Mouse (Mus musculus): ENCODE data around the gene Kif1c. TPM values are rescaled to one million over a fixed set of nuclear protein-coding genes. Genes with fewer than 3 reads are reported as not detected.

Kif1c gene
- polyA plus RNA-seq, 1 experiment from 2014 or later = 1.5 TPM

DNA sequence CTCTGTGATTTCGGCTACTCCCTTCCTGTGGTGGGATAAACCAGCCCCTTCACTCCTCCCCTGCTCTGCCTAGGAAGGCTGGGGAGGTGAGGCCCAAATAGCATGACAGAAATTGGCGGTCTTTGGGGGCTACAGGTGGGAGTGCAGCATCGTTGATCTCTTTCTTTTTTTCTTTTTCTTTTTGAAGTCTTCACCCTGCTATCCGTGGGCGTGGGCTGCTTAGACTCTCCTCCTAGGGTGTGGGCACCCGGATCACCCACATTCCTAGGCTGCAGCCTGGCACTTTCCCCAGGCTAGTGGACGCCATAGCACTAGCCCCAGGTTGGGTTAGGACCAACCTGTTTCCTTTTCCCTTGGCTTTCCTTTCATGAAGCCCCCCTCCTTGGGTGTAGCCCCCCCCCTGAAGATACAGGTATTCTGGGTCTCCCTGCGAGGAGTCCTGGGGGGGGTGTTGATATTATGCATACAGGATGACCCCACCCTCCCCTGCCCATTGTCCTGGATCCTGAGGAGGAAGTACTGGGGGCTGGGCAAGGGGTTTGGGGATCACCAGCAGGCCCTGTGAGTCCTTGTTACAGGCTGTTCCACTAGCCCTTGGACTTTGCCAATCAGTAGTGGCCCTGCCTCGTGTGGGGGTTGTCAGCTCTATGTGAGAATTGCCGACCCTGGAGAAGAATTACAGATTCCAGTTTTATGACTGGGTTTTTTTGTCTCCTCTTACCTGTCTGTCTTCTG, 1.0 kb downstream of the Kif1c start:
- peak; percentile 6; the same call in 1 of the 2 replicates for ATAC-seq
- H3K27me3 ChIP-seq (replicated peaks; ENCODE audit: control insufficient read depth, insufficient read depth, low read length) = no peaks in the 10 kb centered on the region
- WGBS = 11% methylated on average over 10 of the region's 10 CpGs

DNA sequence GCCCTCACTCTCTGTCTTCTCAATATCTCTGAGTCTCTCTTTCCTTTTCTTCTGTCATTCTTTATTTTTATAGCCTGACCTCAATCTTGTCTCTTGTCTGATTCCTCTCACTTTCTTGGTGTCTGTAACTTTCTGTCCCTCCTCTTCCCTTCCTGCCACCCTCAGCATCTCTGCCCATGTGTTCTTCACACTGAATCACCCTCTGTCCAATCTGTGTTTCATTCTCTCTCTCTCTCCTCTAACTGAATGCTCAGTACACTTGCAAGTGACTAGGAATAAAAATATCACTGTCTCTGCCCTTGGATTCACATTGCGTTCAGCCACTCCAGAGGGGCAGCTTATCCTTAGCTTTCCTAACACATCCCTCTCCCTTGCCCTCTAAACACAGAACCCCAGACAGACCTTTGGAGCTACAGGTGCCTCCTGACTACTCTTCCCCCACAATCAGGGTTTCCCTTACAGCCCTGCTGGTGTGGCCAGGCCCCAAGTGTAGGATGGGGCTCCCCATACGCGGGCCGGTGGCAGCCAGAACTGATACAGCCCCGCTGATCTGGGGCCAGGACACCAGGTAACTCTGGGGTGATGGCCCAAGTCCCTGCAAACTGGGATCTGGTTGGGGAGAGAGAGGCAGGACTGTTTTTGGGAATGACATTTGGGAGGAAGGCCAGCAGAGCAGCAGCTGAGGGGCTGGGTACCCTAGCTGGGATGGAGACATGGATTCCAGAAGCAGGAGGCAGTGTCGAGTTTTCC, 1.8 kb downstream of the Kif1c start:
- peaks cover 22% of the 10 kb centered on the region for H3K4me1 ChIP-seq (replicated peaks; ENCODE audit: control insufficient read depth, insufficient read depth, low read length)
- no peak overlapping the region; the same call in 1 of the 2 replicates for H3K9ac ChIP-seq (replicated peaks; ENCODE audit: low read depth, low read length)
- H3K4me3 ChIP-seq (replicated peaks; ENCODE audit: low read length) = no peak overlapping the region
- H3K27me3 ChIP-seq (replicated peaks; ENCODE audit: control insufficient read depth, insufficient read depth, low read length) = no peaks in the 10 kb centered on the region
- peaks cover 17% of the 10 kb centered on the region for H3K36me3 ChIP-seq (ENCODE audit: control insufficient read depth, insufficient read depth)
- no peak for ATAC-seq
- no peak overlapping the region for H3K4me2 ChIP-seq (ENCODE audit: low read length)
- H3K27ac ChIP-seq (ENCODE audit: low read length) = no peak overlapping the region
- 85% methylated on average over 6 of the region's 6 CpGs for WGBS
- H3K9me3 ChIP-seq (ENCODE audit: control insufficient read depth, low read length) = no peaks in the 10 kb centered on the region

More for the DNA sequence above, 1.0 kb downstream of the Kif1c start:
- Histone ChIP-seq H3K27ac (ENCODE audit: low read length) (no peak overlapping the region), H3K9ac (replicated peaks; ENCODE audit: low read depth, low read length) (peak overlapping the region; percentile 85), H3K4me3 (replicated peaks; ENCODE audit: low read length) (peak overlapping the region; percentile 91), H3K4me2 (ENCODE audit: low read length) (peak overlapping the region; percentile 68), H3K36me3 (ENCODE audit: control insufficient read depth, insufficient read depth) (peaks cover 12% of the 10 kb centered on the region), H3K9me3 (ENCODE audit: control insufficient read depth, low read length) (no peaks in the 10 kb centered on the region), H3K4me1 (replicated peaks; ENCODE audit: control insufficient read depth, insufficient read depth, low read length) (peaks cover 22% of the 10 kb centered on the region)

DNA sequence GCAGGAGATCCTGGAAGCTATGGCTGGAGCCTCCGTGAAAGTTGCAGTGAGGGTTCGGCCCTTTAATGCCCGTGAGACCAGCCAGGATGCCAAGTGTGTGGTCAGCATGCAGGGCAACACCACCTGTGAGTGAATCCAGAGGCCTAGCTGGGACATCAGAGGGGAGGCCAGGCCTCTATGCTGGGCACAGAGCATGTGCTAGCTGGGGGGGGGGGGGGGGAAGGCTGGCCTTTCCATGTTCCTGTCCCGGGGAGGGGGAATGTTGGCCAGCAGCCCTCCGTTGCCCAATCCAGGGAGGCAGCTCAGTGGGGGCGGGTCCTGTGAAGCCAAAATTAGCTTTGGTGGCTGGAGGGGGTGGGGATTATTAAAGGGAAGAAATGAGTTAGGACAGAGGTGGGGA, 2.4 kb downstream of the Kif1c start:
- H3K4me3 ChIP-seq (replicated peaks; ENCODE audit: low read length) = no peak overlapping the region
- no peaks in the 10 kb centered on the region for H3K9me3 ChIP-seq (ENCODE audit: control insufficient read depth, low read length)
- H3K27ac ChIP-seq (ENCODE audit: low read length) = no peak overlapping the region
- ATAC-seq = no peak
- H3K9ac ChIP-seq (replicated peaks; ENCODE audit: low read depth, low read length) = no peak overlapping the region
- H3K4me1 ChIP-seq (replicated peaks; ENCODE audit: control insufficient read depth, insufficient read depth, low read length) = peaks cover 22% of the 10 kb centered on the region
- H3K4me2 ChIP-seq (ENCODE audit: low read length) = no peak overlapping the region
- no peaks in the 10 kb centered on the region for H3K27me3 ChIP-seq (replicated peaks; ENCODE audit: control insufficient read depth, insufficient read depth, low read length)
- WGBS = 80% methylated on average over 6 of the region's 6 CpGs
- peaks cover 22% of the 10 kb centered on the region for H3K36me3 ChIP-seq (ENCODE audit: control insufficient read depth, insufficient read depth)

DNA sequence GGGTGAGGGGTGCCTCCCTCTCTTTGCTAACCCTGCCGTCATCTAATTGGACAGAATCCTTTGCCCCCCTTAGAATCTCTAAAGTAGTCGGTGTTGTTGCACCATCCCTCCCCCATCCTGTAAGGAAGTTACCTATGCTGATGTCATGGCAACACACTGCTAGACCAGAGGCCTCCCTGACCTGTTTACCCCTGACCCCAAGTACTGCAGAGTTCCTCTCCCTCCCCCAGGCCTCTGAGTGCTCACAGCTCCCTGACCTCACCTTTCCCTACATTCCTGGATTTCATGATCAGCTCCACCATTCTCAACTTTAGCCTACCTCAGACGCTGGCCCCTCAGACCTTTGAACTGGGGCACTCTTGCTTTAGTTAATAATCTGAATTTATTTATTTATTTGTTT, 5.8 kb downstream of the Kif1c start:
- H3K4me2 ChIP-seq (ENCODE audit: low read length) = no peak overlapping the region
- H3K27ac ChIP-seq (ENCODE audit: low read length) = no peak overlapping the region
- peaks cover 13% of the 10 kb centered on the region for H3K4me1 ChIP-seq (replicated peaks; ENCODE audit: control insufficient read depth, insufficient read depth, low read length)
- no peaks in the 10 kb centered on the region for H3K27me3 ChIP-seq (replicated peaks; ENCODE audit: control insufficient read depth, insufficient read depth, low read length)
- WGBS = 89% methylated on average over 3 of the region's 3 CpGs
- H3K9ac ChIP-seq (replicated peaks; ENCODE audit: low read depth, low read length) = no peak overlapping the region
- no peak for ATAC-seq
- no peak overlapping the region for H3K4me3 ChIP-seq (replicated peaks; ENCODE audit: low read length)
- no peaks in the 10 kb centered on the region for H3K9me3 ChIP-seq (ENCODE audit: control insufficient read depth, low read length)
- H3K36me3 ChIP-seq (ENCODE audit: control insufficient read depth, insufficient read depth) = peaks cover 27% of the 10 kb centered on the region

DNA sequence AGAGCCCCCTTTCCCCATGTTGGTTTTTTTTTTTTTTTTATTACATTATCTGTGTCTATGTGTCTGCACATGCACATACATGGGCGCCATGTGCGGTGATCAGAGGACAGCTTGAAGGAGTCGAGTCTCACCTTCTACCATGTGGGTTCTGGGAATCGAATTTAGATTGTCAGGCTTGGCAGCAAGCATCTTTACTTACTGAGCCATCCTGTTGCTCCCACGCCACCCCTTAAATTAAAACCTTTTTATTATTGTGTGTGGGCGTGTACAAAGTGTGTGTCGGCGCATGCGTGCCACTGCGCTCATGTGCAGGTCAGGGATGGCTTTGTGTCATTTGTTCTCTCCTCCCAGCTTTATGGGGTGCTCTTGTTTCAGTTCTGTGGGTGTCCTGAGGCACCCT, 10.7 kb downstream of the Kif1c start:
- WGBS = 93% methylated on average over 10 of the region's 10 CpGs
- Histone ChIP-seq H3K4me2 (ENCODE audit: low read length) (no peak overlapping the region), H3K27me3 (replicated peaks; ENCODE audit: control insufficient read depth, insufficient read depth, low read length) (no peaks in the 10 kb centered on the region), H3K9ac (replicated peaks; ENCODE audit: low read depth, low read length) (no peak overlapping the region), H3K36me3 (ENCODE audit: control insufficient read depth, insufficient read depth) (peaks cover 15% of the 10 kb centered on the region), H3K4me3 (replicated peaks; ENCODE audit: low read length) (no peak overlapping the region), H3K4me1 (replicated peaks; ENCODE audit: control insufficient read depth, insufficient read depth, low read length) (no peaks in the 10 kb centered on the region), H3K27ac (ENCODE audit: low read length) (no peak overlapping the region), H3K9me3 (ENCODE audit: control insufficient read depth, low read length) (no peaks in the 10 kb centered on the region)
- no peak for ATAC-seq

DNA sequence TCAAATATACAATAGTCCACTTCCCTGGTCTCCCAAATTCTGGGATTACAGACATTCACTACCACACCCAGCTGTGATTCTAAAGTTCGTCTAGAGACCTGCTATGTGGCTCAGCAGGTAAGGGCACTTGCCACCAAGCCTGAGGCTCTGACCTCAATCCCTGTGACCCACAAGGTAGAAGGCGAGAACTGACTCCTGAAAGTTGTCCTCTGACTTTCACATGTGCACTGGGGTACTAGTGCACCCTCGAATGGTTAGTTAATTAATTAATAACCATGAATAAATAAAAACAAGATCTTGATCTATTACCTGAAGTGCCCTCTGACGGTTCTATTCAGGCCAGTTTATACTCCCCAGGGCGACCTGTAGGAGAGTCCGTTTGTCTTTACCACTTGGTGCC, 12.9 kb downstream of the Kif1c start:
- WGBS = 88% methylated on average over 6 of the region's 6 CpGs
- H3K9ac ChIP-seq (replicated peaks; ENCODE audit: low read depth, low read length) = no peak overlapping the region
- H3K4me3 ChIP-seq (replicated peaks; ENCODE audit: low read length) = no peak overlapping the region
- ATAC-seq = no peak
- H3K27ac ChIP-seq (ENCODE audit: low read length) = no peak overlapping the region
- no peaks in the 10 kb centered on the region for H3K4me1 ChIP-seq (replicated peaks; ENCODE audit: control insufficient read depth, insufficient read depth, low read length)
- no peak overlapping the region for H3K4me2 ChIP-seq (ENCODE audit: low read length)
- H3K27me3 ChIP-seq (replicated peaks; ENCODE audit: control insufficient read depth, insufficient read depth, low read length) = no peaks in the 10 kb centered on the region
- H3K9me3 ChIP-seq (ENCODE audit: control insufficient read depth, low read length) = no peaks in the 10 kb centered on the region
- H3K36me3 ChIP-seq (ENCODE audit: control insufficient read depth, insufficient read depth) = peaks cover 7% of the 10 kb centered on the region; the same call in 1 of the 2 replicates

DNA sequence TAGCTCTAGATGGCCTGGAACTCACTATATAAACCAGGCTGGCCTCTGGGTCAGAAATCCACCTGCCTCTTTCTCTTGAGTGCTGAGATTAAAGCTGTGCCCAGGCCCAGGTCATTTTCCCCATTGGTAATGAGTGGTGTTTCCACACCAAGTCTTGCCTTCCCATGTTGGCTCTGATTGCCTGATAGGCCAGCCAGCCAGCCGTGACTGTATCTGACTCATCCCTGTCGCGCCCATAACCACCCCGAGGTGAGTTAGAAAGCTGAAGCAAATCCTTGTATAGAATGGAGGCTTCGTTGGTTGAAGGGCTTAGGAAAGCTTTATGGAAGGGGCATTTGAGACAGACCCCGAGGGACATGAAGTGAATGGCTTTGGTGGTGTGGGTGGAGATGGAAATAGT, 15.5 kb downstream of the Kif1c start:
- H3K9ac ChIP-seq (replicated peaks; ENCODE audit: low read depth, low read length) = no peak overlapping the region
- no peaks in the 10 kb centered on the region for H3K4me1 ChIP-seq (replicated peaks; ENCODE audit: control insufficient read depth, insufficient read depth, low read length)
- H3K27me3 ChIP-seq (replicated peaks; ENCODE audit: control insufficient read depth, insufficient read depth, low read length) = no peaks in the 10 kb centered on the region
- no peaks in the 10 kb centered on the region for H3K9me3 ChIP-seq (ENCODE audit: control insufficient read depth, low read length)
- no peak overlapping the region for H3K4me2 ChIP-seq (ENCODE audit: low read length)
- WGBS = 94% methylated on average over 6 of the region's 6 CpGs
- H3K27ac ChIP-seq (ENCODE audit: low read length) = no peak overlapping the region
- no peak for ATAC-seq
- H3K36me3 ChIP-seq (ENCODE audit: control insufficient read depth, insufficient read depth) = 0 out of 2 replicates have a peak, but pooled peaks cover 6% of the 10 kb centered on the region
- no peak overlapping the region for H3K4me3 ChIP-seq (replicated peaks; ENCODE audit: low read length)

DNA sequence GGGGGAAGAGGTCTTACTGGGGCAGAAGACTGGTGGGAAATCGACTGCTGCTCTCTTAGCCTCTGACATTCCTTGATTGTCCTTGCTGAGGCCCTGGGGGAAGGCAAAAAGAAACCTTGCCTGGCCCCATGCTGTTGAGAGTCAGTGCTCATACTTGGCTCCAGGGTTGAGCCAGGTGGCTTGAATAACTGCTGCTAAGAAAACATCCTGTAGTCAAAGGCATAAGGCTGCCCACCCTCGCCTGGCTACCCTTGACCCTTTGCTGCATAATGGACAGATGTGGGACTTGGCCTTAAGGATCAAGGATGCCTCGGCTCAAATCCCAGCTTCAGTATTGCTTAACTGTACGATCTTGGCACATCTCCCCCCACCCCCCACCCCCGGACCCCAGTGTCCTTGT, 18.1 kb downstream of the Kif1c start:
- Histone ChIP-seq H3K9ac (replicated peaks; ENCODE audit: low read depth, low read length) (no peak overlapping the region), H3K27me3 (replicated peaks; ENCODE audit: control insufficient read depth, insufficient read depth, low read length) (no peaks in the 10 kb centered on the region), H3K4me2 (ENCODE audit: low read length) (no peak overlapping the region), H3K36me3 (ENCODE audit: control insufficient read depth, insufficient read depth) (0 out of 2 replicates have a peak, but pooled peaks cover 6% of the 10 kb centered on the region), H3K9me3 (ENCODE audit: control insufficient read depth, low read length) (no peaks in the 10 kb centered on the region), H3K4me3 (replicated peaks; ENCODE audit: low read length) (no peak overlapping the region), H3K4me1 (replicated peaks; ENCODE audit: control insufficient read depth, insufficient read depth, low read length) (no peaks in the 10 kb centered on the region), H3K27ac (ENCODE audit: low read length) (no peak overlapping the region)
- 85% methylated on average over 5 of the region's 5 CpGs for WGBS
- no peak for ATAC-seq

DNA sequence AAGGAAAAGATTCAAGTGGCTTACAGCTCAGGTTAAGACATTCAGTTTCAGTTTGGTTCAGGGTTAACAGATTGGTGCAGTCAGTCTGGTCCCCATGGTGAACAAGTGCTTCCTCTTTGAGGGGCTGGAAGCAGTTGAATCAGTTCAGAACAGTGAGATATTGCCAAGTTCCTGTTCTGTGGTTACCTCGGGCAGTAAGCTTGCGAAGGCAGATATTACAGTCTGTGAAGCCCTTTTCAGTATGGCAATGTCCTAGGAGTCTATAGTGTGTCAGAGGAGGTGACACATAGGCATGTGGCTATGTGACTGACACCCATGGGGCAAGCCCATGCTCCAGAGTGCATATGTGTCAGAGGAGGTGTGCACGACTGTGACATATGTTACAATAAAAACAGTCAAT, 20.2 kb downstream of the Kif1c start:
- no peak overlapping the region for H3K4me2 ChIP-seq (ENCODE audit: low read length)
- H3K27me3 ChIP-seq (replicated peaks; ENCODE audit: control insufficient read depth, insufficient read depth, low read length) = no peaks in the 10 kb centered on the region
- H3K4me3 ChIP-seq (replicated peaks; ENCODE audit: low read length) = no peak overlapping the region
- no peak overlapping the region for H3K27ac ChIP-seq (ENCODE audit: low read length)
- 91% methylated on average over 3 of the region's 3 CpGs for WGBS
- H3K9me3 ChIP-seq (ENCODE audit: control insufficient read depth, low read length) = no peaks in the 10 kb centered on the region
- no peak overlapping the region for H3K9ac ChIP-seq (replicated peaks; ENCODE audit: low read depth, low read length)
- ATAC-seq = no peak
- peaks cover 12% of the 10 kb centered on the region; the same call in 1 of the 2 replicates for H3K36me3 ChIP-seq (ENCODE audit: control insufficient read depth, insufficient read depth)
- no peaks in the 10 kb centered on the region for H3K4me1 ChIP-seq (replicated peaks; ENCODE audit: control insufficient read depth, insufficient read depth, low read length)
